Mouse (Mus musculus): ENCODE measurements at regions not wholly inside any gene's neighbourhood (a gene's known extent, or its start where the extent isn't known, plus 50 kb on each side); places are given as distances from the start of the nearest gene placed in this dataset.

- H3K9ac ChIP-seq (ENCODE audit: low read length): no peak overlapping the region
- H3K4me2 ChIP-seq (ENCODE audit: low read depth, low read length): no peak overlapping the region
- H3K9me3 ChIP-seq (replicated peaks; ENCODE audit: control insufficient read depth, low read length): 0 out of 2 replicates have a peak, but pooled peaks cover 2% of the 10 kb centered on the region
- no peaks in the 10 kb centered on the region for H3K27me3 ChIP-seq (ENCODE audit: control insufficient read depth, insufficient read depth, low read length)
- no peak for ATAC-seq (replicated peaks; ENCODE audit: extremely low read depth, insufficient read depth, low FRiP score)
- H3K4me3 ChIP-seq (ENCODE audit: low read length): no peak overlapping the region
- WGBS: 43% methylated on average over 3 of the region's 3 CpGs
- H3K36me3 ChIP-seq (ENCODE audit: control insufficient read depth, insufficient read depth): no peaks in the 10 kb centered on the region
- H3K27ac ChIP-seq (ENCODE audit: low read length): no peak overlapping the region
- H3K4me1 ChIP-seq (ENCODE audit: control insufficient read depth, insufficient read depth, low read length): no peaks in the 10 kb centered on the region
Measured at GRCm38 (mm10) chr1:73399178-73399577, 383.5 kb upstream of the Tnp1 start.

- H3K4me2 ChIP-seq (ENCODE audit: low read depth, low read length): no peak overlapping the region
- no peaks in the 10 kb centered on the region for H3K27me3 ChIP-seq (ENCODE audit: control insufficient read depth, insufficient read depth, low read length)
- no peaks in the 10 kb centered on the region for H3K9me3 ChIP-seq (replicated peaks; ENCODE audit: control insufficient read depth, low read length)
- H3K4me3 ChIP-seq (ENCODE audit: low read length): no peak overlapping the region
- H3K9ac ChIP-seq (ENCODE audit: low read length): no peak overlapping the region
- ATAC-seq (replicated peaks; ENCODE audit: extremely low read depth, insufficient read depth, low FRiP score): no peak
- WGBS: 59% methylated on average over 1 of the region's 1 CpGs
- no peaks in the 10 kb centered on the region for H3K36me3 ChIP-seq (ENCODE audit: control insufficient read depth, insufficient read depth)
- H3K27ac ChIP-seq (ENCODE audit: low read length): no peak overlapping the region
- no peaks in the 10 kb centered on the region for H3K4me1 ChIP-seq (ENCODE audit: control insufficient read depth, insufficient read depth, low read length)
Measured at GRCm38 (mm10) chr1:73395034-73395433, 379.3 kb upstream of the Tnp1 start.

- H3K4me3 ChIP-seq (ENCODE audit: low read length): no peak overlapping the region
- H3K4me2 ChIP-seq (ENCODE audit: low read depth, low read length): no peak overlapping the region
- H3K9me3 ChIP-seq (replicated peaks; ENCODE audit: control insufficient read depth, low read length): no peaks in the 10 kb centered on the region
- ATAC-seq (replicated peaks; ENCODE audit: extremely low read depth, insufficient read depth, low FRiP score): no peak
- no peaks in the 10 kb centered on the region for H3K4me1 ChIP-seq (ENCODE audit: control insufficient read depth, insufficient read depth, low read length)
- no peak overlapping the region for H3K27ac ChIP-seq (ENCODE audit: low read length)
- H3K27me3 ChIP-seq (ENCODE audit: control insufficient read depth, insufficient read depth, low read length): no peaks in the 10 kb centered on the region
- no peaks in the 10 kb centered on the region for H3K36me3 ChIP-seq (ENCODE audit: control insufficient read depth, insufficient read depth)
- WGBS: 27% methylated on average over 1 of the region's 1 CpGs
- no peak overlapping the region for H3K9ac ChIP-seq (ENCODE audit: low read length)
Measured at GRCm38 (mm10) chr1:73394466-73394865, 378.8 kb upstream of the Tnp1 start.

GRCm38 (mm10) chr1:73392077-73392476, 376.4 kb upstream of the Tnp1 start:
- no peaks in the 10 kb centered on the region for H3K9me3 ChIP-seq (replicated peaks; ENCODE audit: control insufficient read depth, low read length)
- no peak overlapping the region for H3K27ac ChIP-seq (ENCODE audit: low read length)
- H3K4me1 ChIP-seq (ENCODE audit: control insufficient read depth, insufficient read depth, low read length): no peaks in the 10 kb centered on the region
- no peak overlapping the region for H3K4me3 ChIP-seq (ENCODE audit: low read length)
- no peak overlapping the region for H3K9ac ChIP-seq (ENCODE audit: low read length)
- no peak overlapping the region for H3K4me2 ChIP-seq (ENCODE audit: low read depth, low read length)
- no peaks in the 10 kb centered on the region for H3K36me3 ChIP-seq (ENCODE audit: control insufficient read depth, insufficient read depth)
- H3K27me3 ChIP-seq (ENCODE audit: control insufficient read depth, insufficient read depth, low read length): no peaks in the 10 kb centered on the region
- no peak for ATAC-seq (replicated peaks; ENCODE audit: extremely low read depth, insufficient read depth, low FRiP score)
- WGBS: 73% methylated on average over 10 of the region's 10 CpGs

GRCm38 (mm10) chr1:73389976-73390375, 374.3 kb upstream of the Tnp1 start:
- Histone ChIP-seq H3K9ac (ENCODE audit: low read length) (no peak overlapping the region), H3K36me3 (ENCODE audit: control insufficient read depth, insufficient read depth) (no peaks in the 10 kb centered on the region), H3K9me3 (replicated peaks; ENCODE audit: control insufficient read depth, low read length) (no peaks in the 10 kb centered on the region), H3K4me1 (ENCODE audit: control insufficient read depth, insufficient read depth, low read length) (no peaks in the 10 kb centered on the region), H3K4me2 (ENCODE audit: low read depth, low read length) (no peak overlapping the region), H3K4me3 (ENCODE audit: low read length) (no peak overlapping the region), H3K27me3 (ENCODE audit: control insufficient read depth, insufficient read depth, low read length) (no peaks in the 10 kb centered on the region), H3K27ac (ENCODE audit: low read length) (no peak overlapping the region)
- WGBS: 83% methylated on average over 3 of the region's 3 CpGs
- no peak for ATAC-seq (replicated peaks; ENCODE audit: extremely low read depth, insufficient read depth, low FRiP score)

GRCm38 (mm10) chr1:73389174-73389573, 373.5 kb upstream of the Tnp1 start:
- H3K9ac ChIP-seq (ENCODE audit: low read length): no peak overlapping the region
- H3K36me3 ChIP-seq (ENCODE audit: control insufficient read depth, insufficient read depth): no peaks in the 10 kb centered on the region
- no peaks in the 10 kb centered on the region for H3K9me3 ChIP-seq (replicated peaks; ENCODE audit: control insufficient read depth, low read length)
- no peak overlapping the region for H3K27ac ChIP-seq (ENCODE audit: low read length)
- H3K27me3 ChIP-seq (ENCODE audit: control insufficient read depth, insufficient read depth, low read length): no peaks in the 10 kb centered on the region
- H3K4me1 ChIP-seq (ENCODE audit: control insufficient read depth, insufficient read depth, low read length): no peaks in the 10 kb centered on the region
- no peak overlapping the region for H3K4me3 ChIP-seq (ENCODE audit: low read length)
- no peak for ATAC-seq (replicated peaks; ENCODE audit: extremely low read depth, insufficient read depth, low FRiP score)
- no peak overlapping the region for H3K4me2 ChIP-seq (ENCODE audit: low read depth, low read length)
- 85% methylated on average over 3 of the region's 3 CpGs for WGBS

- H3K4me3 ChIP-seq (ENCODE audit: low read length): no peak overlapping the region
- ATAC-seq (replicated peaks; ENCODE audit: extremely low read depth, insufficient read depth, low FRiP score): no peak
- no peaks in the 10 kb centered on the region for H3K9me3 ChIP-seq (replicated peaks; ENCODE audit: control insufficient read depth, low read length)
- no peaks in the 10 kb centered on the region for H3K4me1 ChIP-seq (ENCODE audit: control insufficient read depth, insufficient read depth, low read length)
- no peaks in the 10 kb centered on the region for H3K27me3 ChIP-seq (ENCODE audit: control insufficient read depth, insufficient read depth, low read length)
- no peak overlapping the region for H3K9ac ChIP-seq (ENCODE audit: low read length)
- no peak overlapping the region for H3K27ac ChIP-seq (ENCODE audit: low read length)
- H3K4me2 ChIP-seq (ENCODE audit: low read depth, low read length): no peak overlapping the region
- WGBS: 75% methylated on average over 9 of the region's 9 CpGs
- no peaks in the 10 kb centered on the region for H3K36me3 ChIP-seq (ENCODE audit: control insufficient read depth, insufficient read depth)
Measured at GRCm38 (mm10) chr1:73381578-73381977, 365.9 kb upstream of the Tnp1 start.

GRCm38 (mm10) chr1:73374531-73375375, 359.0 kb upstream of the Tnp1 start:
- H3K4me2 ChIP-seq (ENCODE audit: low read depth, low read length): no peak overlapping the region
- no peaks in the 10 kb centered on the region for H3K27me3 ChIP-seq (ENCODE audit: control insufficient read depth, insufficient read depth, low read length)
- H3K4me3 ChIP-seq (ENCODE audit: low read length): no peak overlapping the region
- H3K9me3 ChIP-seq (replicated peaks; ENCODE audit: control insufficient read depth, low read length): no peaks in the 10 kb centered on the region
- H3K27ac ChIP-seq (ENCODE audit: low read length): no peak overlapping the region
- ATAC-seq (replicated peaks; ENCODE audit: extremely low read depth, insufficient read depth, low FRiP score): no peak
- 67% methylated on average over 7 of the region's 7 CpGs for WGBS
- H3K9ac ChIP-seq (ENCODE audit: low read length): no peak overlapping the region
- H3K36me3 ChIP-seq (ENCODE audit: control insufficient read depth, insufficient read depth): no peaks in the 10 kb centered on the region
- H3K4me1 ChIP-seq (ENCODE audit: control insufficient read depth, insufficient read depth, low read length): peaks cover 7% of the 10 kb centered on the region; the same call in 1 of the 2 replicates

GRCm38 (mm10) chr1:73368222-73368621, 352.5 kb upstream of the Tnp1 start:
- ATAC-seq (replicated peaks; ENCODE audit: extremely low read depth, insufficient read depth, low FRiP score): no peak
- 53% methylated on average over 5 of the region's 5 CpGs for WGBS
- Histone ChIP-seq H3K4me3 (ENCODE audit: low read length) (no peak overlapping the region), H3K9ac (ENCODE audit: low read length) (no peak overlapping the region), H3K4me2 (ENCODE audit: low read depth, low read length) (no peak overlapping the region), H3K4me1 (ENCODE audit: control insufficient read depth, insufficient read depth, low read length) (peaks cover 38% of the 10 kb centered on the region), H3K9me3 (replicated peaks; ENCODE audit: control insufficient read depth, low read length) (no peaks in the 10 kb centered on the region), H3K36me3 (ENCODE audit: control insufficient read depth, insufficient read depth) (no peaks in the 10 kb centered on the region), H3K27me3 (ENCODE audit: control insufficient read depth, insufficient read depth, low read length) (no peaks in the 10 kb centered on the region), H3K27ac (ENCODE audit: low read length) (no peak overlapping the region)

Measured in heart, embryonic 16.5 days (tissue).